Mouse (Mus musculus) kidney, adult 11 months (tissue): Measurements from ENCODE around the gene Cldn9.

Experiments used
- DNase-seq: peaks from one replicate; pipeline ENCODE4 v3.0.0; 2022

Gene Cldn9

GRCm38 (mm10) chr17:23679127-23679835 lies 4.5 kb downstream of the Cldn9 start, which contains the start of gene Cldn6:
Cldn6 (plus strand) TSS chr17:23679249.
- no peak for DNase-seq

DNA sequence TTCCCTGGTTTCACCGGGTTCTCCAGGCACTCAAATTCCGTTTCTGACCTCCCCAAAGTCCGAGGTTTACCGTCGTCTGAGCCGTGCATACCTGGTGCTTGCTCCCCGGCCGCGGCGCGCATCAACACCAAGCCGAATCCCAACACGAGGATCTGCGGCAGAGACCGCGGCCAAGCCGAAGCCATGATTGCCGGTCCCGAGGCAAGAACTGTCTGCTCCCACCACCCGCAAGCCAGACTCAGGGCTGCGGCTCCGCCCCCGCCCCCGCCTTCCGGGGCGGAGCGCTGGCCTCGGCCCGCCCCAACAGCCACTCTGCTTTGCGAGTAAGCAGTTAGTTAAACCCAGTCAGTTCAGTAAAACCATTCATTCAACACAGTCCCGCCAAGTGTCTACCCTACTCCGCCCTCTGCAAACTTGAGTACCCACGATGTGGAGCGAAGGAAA lies 6.6 kb downstream of the Cldn9 start, which contains the start of gene Tnfrsf12a:
TSS of gene Tnfrsf12a (minus strand) at position 233 of the 444 bp plus-strand sequence.
- peak; percentile 87 for DNase-seq

- DNase-seq, result no peak
Measured at GRCm38 (mm10) chr17:23676473-23677031, 7.3 kb downstream of the Cldn9 start.

DNA sequence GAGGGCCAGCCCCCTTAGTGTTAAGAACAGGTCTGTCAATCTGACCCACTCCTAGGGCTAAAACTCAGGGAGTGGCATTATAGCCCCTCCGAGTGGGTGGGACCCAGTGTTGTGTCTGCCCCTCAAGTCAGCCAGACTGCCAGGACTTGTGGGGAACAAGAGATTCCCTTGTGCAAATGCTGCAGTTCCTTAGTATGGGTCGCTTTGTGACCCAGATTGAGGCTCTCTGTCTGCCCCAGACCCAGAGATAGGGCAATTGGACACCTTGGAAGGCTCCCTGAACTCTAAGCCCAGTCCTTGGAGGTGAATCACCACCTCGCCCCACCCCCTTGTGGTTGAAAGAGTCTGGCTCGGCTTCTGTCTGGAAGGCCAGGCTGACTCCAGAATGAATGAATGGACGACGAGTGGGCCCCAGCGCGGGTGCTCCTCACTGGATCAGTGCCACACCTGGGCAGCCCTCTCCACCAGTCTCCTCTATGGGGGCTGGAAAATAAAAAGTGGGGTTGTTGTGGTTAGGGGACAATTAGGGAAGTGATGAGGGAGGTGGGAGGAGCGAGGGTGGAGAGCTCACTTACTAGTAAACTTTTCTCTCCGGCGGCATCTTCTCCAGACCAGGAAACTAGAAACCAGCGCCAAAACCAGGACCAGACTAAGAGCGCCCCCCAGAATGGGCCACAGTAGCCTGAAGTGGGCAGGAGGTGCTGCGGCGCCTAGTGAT lies 8.1 kb downstream of the Cldn9 start:
- peak; percentile 49 for DNase-seq

GRCm38 (mm10) chr17:23675127-23675526 lies 8.7 kb downstream of the Cldn9 start:
- DNase-seq, result peak; percentile 43

DNA sequence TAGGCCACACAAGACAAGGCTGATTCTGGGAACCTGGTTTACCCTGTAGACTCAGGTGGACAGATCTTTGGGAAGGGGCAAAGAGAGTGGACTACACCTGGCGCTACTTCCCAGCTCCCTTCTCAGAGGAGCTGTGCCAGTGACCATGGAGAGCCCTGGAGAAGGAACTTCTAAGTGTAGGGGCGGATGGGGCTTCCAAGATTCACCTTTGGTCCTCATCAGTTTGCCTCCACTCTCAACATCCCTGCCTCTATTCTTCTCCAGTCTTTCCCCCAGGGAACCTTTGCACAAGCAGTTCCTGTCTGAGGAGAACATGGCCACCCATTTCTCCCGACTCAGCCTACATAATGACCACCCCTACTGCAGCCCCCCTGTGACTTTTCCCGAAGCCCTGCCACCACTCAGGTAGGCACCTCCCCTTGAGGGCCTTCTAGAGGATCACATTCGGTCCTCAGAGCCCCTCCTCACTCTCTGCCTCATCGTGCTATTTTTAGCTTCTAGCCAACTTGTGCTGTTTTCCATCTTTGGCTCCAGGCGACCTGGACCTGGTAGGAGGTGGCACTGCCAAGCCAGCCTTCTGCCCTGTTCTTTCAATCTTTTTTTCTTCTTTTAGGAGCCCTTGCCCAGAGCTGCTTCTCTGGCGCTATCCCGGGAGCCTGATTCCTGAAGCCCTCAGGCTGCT lies 9.4 kb downstream of the Cldn9 start:
- DNase-seq, result peak; percentile 52

- peak; percentile 97 for DNase-seq
Measured at GRCm38 (mm10) chr17:23673424-23674073, 10.3 kb downstream of the Cldn9 start, which contains the start of the genes Hcfc1r1 and Thoc6. Hcfc1r1 (plus strand) TSS chr17:23673596. Thoc6 (minus strand) TSS chr17:23673882.

- no peak for DNase-seq
Measured at GRCm38 (mm10) chr17:23672761-23673160, 11.1 kb downstream of the Cldn9 start.

DNA sequence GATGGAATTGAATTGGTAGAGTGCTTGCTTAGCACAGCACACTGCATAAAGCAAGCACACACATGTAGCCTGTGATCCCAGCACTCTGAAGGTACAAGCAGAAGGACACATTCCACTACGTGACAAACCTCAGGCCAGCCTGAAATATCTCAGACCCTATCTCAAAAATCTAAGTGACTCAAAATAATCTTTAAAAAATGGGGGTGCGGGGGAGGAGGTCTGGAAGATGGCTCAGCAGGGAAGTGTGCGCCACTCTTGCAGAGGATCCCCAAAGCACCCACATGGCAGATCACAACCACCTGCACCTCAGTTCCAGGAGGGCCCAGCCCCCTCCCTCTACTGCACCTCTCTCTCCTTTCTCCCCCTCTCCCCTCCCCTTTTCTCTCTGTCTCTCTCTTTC lies 12.3 kb downstream of the Cldn9 start:
- no peak for DNase-seq

GRCm38 (mm10) chr17:23670516-23671074 lies 13.2 kb downstream of the Cldn9 start:
- no peak for DNase-seq

DNA sequence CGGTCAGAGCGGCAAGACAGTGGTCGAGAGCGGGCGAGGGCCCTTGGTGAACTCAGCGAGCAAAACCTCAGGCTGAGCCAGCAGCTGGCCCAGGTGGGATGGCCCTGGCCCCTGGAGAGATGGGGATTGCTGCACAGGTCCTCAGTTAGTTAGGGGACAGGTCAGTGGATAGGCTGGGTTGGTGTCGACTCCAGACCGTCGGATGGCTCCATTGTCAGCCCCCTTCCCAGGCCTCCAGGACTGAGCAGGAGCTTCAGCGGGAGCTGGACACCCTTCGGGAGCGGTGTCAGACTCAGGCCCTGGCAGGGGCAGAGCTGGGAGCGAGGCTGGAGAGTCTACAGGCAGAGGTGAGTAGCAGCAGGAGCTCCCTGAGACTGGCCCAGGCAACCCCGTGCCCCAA lies 18.3 kb downstream of the Cldn9 start:
- DNase-seq, result no peak

- no peak for DNase-seq
Measured at GRCm38 (mm10) chr17:23664556-23665021, 19.2 kb downstream of the Cldn9 start.

GRCm38 (mm10) chr17:23661526-23661925 lies 22.3 kb downstream of the Cldn9 start:
- no peak for DNase-seq

- no peak for DNase-seq
Measured at GRCm38 (mm10) chr17:23660876-23661200, 23.0 kb downstream of the Cldn9 start.

DNA sequence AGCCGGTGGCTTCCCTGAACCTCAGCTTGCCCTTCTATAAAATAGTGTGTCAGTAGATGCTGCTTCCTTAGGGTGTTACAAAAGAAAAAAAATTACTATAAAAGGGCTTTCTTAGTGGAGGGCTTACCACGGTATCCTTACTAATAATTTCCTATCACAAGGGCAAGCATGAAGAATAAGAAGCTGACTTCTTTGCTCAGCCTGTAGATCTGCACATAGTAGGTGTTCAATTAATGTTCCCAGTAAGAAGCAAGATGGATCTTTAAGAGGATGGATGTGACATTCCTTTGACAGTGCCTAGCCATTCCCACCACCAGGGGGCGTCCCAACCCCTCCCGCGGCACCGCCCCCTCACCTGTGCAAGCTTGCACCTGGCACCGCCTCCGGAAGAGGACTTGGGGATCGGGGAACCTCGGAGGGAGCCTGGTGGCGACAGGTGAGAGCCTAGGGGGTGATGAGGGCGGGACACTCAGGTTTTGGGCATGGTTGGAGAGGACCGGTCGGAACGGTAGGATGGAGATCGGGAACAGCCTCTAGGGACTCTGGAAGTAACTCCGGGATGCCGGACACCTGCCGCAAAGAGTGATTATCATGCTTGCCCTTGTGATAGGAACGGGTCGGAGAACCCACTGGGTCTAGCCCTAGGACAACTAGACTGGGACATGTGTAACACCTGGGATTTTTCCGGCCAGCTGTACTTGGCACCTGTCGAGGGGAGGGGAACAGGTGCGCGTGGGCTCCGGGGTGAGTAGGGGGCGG lies 23.5 kb downstream of the Cldn9 start, which contains the start of gene Bicdl2:
TSS of gene Bicdl2 (plus strand) at position 390 of the 759 bp plus-strand sequence.
- DNase-seq, result peak; percentile 72

- DNase-seq, result no peak
Measured at GRCm38 (mm10) chr17:23658450-23658849, 25.4 kb downstream of the Cldn9 start.

GRCm38 (mm10) chr17:23654410-23654809 lies 29.4 kb downstream of the Cldn9 start:
- DNase-seq, result no peak

DNA sequence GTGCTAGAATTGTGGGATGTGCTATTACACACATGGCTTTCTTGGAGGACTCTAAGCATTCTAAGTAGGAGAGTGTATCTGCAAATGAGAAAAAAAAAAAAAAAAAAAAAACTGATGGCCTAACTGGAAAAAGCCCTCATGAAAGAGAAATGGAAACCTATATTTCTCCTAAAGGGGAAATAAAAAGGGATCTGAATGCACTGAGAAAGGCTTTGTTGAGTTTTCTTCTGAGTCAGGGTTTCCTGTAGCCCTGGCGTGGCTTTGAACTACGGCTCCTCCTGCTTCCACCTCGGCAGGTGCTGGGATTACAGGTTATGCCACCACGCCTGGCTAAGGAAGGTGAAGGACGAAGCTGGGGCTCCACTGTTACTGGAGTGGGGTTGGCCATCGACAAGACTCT lies 29.8 kb downstream of the Cldn9 start:
- no peak for DNase-seq

GRCm38 (mm10) chr17:23653324-23653723 lies 30.5 kb downstream of the Cldn9 start:
- no peak for DNase-seq

DNA sequence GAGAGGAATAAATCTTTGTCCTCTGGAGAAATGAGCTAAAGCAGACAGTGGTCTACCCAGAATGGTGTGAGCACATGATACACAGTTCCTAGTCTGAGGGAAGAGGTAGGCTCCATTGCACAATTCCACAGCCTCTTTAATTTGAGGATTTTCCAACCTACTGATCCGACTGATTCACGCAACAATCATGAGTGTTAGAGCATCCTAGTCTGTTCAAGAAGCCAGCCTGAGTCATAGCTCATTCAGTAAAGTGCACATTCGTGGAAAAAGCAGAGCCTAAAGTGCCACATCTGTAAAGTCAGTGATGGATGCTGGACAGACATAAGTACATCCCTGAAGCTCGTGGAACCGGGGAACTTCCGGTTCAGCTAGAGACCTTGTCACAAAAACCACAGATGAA lies 32.5 kb downstream of the Cldn9 start:
- DNase-seq, result no peak

GRCm38 (mm10) chr17:23645894-23646293 lies 37.9 kb downstream of the Cldn9 start:
- no peak for DNase-seq
